Mouse (Mus musculus): Measurements from ENCODE around the gene Gpr25.

Gpr25 gene

DNA sequence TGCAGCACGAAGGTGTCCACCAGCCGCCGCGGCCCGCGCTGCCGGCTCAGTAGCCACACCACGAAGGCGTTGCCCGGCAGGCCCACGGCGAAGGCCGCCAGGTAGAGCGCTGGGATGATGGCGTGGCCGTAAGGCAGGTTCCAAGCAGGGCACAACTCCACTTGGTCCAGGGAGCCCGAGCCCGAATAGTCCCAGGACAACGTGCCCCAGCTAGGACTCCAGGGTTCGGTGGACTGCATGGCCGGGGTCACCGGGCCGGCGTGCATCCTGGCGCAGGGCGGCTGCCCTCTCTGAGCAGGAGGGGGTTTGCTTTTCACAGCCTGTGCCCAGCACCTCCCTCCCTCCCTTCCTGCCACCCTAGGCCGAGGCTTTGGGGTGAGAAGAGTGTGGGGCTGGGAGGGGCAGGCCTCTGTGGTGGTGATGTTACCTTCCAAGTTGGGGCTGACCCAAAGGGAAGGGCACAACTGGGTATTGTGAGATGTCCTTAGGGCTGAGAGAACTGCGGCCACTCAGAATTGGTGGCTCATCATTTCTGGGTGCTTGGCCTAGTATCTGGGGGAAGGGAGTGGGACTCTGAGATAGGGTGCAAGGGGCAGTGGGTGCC, at the start of gene Gpr25:
Gene Gpr25 (minus strand): TSS at position 239 of the 604 bp plus-strand sequence.
- DNase-seq (ENCODE audit: low spot score): no peak

DNA sequence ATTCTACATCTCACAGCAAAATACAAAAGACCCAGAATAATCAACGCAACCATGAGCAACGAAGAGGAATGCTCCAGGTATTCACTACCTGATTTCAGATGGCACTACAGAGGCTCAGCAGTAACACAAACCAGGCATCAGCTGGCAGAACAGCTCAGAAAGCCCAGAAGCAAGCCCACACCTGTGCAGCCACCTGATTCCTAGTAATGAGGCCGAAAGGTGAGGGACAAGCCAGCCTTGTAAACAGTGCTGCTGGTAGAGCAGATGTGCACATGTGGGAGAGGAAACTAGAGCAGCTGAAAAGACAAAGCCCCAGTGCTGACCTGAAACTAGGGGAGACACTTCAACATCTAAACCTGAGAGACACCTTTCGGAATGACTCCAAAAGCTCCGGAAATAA, 48.5 kb upstream of the Gpr25 start:
- no peak for DNase-seq (ENCODE audit: low spot score)

DNA sequence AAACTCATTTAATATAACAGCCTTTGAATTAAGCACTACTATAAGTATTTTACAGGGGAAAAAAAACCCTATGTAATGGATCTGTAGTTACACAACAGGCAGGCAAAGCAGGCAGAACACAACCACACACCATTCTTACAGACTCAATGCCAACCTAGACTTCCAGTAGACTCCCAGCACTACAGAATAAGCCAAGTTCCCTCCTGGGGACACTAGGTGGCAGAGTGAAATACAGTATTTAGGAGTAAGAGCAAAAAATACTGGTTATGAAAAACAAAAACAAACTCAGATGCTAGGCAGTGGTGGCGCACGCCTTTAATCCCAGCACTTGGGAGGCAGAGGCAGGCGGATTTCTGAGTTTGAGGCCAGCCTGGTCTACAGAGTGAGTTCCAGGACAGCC, 45.8 kb upstream of the Gpr25 start:
- peak; percentile 53 for DNase-seq (ENCODE audit: low spot score)

DNA sequence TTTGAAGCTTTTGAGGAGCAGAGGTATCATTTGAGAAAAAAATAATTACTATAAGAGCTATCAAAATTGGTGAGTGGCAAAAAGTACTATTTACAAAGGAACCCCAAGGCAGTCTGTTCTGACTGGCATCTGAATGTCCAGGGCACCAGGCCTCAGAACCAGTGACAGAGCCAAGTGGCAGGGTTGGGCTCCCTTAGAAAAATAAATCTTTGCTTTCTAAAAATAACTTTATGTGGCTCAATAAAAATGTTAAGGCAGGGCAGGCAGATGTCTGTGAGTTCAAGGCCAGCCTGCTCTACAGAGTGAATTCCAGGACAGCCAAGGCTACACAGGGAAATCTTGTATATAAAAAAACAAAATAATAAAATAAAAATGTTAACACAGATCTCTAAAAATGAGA, 33.3 kb upstream of the Gpr25 start:
- DNase-seq (ENCODE audit: low spot score): no peak

DNA sequence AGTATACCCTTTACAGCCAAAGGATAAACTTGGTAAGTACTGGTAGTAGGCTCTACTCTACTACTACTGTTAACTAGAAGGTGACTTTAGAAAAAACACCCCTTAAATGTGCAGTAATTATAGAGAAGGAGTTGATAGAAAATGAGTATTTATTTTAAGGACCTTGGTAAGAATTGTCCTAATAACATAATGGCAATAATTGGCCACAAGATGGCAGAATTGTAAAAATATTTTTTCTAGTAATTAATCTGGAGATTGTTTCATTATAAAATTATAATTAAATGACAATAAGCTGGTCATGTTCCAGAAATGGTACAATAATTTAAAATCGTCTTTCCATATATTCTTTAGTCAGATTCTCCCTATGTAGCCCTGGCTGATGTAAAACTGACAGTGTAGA, 29.1 kb upstream of the Gpr25 start:
- DNase-seq (ENCODE audit: low spot score): peak; percentile 37

DNA sequence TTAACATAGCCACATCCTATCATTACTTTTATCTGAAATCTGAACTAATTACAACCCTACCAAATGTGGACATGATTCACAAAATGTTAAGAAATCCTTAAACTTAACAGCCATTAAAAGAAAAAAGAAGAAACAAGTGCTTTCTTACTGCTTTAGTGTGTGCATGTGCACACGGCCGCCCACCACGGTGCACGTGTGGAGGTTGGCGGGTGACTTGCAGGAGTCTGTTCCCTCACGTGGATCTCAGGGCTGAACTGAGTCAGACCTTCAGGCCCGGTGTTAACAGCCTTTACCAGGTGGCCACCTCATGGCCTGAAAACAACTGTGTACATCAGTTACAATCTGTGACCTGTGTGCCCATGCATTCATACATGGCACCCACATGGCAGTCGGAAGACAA, 16.7 kb upstream of the Gpr25 start:
- DNase-seq (ENCODE audit: low spot score): no peak

DNA sequence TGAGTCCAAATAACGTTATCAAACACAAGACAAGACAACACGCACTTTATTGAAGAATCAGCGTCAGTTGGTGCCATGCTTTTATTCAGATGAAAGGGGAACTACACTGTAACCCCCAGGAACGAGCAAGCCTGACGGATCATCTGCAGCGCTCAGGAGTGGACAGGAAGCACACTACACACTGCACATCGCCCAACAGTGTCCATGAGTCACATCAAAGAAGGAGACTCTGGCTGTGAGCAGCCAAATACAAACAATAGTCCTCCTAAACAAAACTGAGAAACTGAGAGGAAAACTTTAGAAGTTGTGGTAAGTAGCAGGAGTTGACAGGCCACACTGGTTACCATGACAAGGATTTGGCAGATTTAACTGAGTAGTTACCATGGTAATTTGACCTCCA, 7.6 kb upstream of the Gpr25 start:
- DNase-seq (ENCODE audit: low spot score): no peak

DNA sequence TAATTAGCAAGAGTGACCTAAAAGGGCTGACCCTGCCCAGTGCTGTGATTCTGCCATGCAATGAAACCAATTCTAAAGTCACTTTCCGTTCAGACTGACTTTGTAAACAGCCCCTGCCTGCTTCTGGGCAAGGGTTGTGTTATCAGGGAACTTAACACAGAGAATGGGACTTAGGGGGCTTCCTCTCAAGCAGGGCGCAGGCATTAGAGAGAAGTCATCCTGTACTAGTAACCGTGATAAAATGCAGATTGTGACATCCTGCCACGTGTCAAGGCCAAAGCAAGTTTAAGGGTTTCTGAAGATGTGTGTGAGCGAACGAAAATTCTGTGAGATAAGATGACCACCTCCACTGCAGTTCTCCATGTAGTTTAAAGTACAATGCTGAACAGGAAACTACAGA, 5.5 kb upstream of the Gpr25 start:
- DNase-seq (ENCODE audit: low spot score): no peak

DNA sequence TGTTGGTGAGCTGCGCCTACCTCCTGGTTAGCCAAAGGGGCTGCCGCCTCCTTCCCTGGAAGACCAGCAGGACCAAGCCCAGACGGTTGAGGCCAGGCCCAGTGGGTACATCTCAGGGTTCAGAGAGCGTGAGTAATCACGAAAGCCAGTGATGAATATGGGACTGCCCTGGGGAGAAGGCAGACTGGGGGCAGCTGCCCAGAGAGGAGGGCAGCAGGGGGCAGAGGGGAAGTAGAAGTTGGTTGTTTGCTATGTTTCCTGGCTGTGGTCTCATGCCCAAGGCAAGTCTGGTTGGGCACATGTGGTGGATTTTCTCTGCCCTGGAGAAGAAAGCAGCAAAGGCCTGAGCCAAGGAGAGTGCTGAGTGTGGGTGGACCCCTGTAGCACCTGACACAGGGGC, 2.7 kb upstream of the Gpr25 start:
- no peak for DNase-seq (ENCODE audit: low spot score)

DNA sequence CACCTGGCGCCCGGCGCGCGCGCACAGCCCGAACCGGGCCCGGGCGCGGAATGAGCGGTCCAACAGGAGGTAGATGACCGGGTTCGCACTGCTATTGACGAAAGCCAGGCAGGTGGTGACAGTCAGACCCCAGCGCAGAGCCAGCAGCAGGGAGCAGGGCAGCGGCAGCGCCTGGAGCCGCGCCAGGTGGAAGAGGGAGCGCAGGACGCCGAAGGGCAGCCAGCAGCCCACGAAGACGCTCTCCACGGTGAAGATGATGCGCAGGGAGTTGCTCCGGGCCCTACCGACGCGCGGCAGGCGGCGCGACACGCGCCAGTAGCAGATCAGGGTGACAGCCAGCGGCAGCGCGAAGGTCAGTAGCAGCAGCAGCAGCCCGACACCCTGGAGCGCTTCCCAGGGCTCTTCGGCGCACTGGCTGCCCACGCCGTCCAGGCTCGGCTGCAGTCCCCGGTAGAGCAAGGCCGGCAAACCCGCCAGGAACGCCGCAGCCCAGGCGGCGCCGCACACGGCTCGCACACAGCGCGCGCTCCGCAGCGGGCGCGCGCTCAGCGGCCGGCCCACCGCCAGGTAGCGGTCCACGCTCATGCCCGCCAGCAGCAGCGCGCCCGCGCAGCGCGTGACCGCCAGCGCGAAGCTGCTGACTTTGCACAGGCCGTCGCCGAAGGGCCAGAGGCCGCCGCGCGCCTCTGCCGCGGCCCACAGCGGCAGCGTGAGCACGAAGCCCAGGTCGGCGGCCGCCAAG, 609 bp downstream of the Gpr25 start:
- peak; percentile 71 for DNase-seq (ENCODE audit: low spot score)

DNA sequence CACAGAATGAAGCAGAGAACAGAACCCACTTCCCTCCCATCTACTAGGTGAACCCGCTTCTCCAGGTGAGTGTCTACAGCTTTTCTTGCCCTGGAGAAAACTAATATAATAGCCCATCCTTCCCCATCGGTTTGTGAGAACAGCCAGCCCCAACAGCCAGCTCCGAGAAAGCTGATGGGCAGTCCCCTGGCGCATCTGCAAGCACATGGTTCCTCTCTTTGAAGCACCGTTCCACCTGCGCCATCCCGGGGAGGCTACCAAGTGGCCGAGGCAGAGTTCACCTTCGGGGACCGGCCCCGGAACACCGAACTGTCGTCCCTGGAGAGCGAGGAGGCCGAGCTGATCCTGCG, 1.2 kb downstream of the Gpr25 start:
- DNase-seq (ENCODE audit: low spot score): no peak

DNA sequence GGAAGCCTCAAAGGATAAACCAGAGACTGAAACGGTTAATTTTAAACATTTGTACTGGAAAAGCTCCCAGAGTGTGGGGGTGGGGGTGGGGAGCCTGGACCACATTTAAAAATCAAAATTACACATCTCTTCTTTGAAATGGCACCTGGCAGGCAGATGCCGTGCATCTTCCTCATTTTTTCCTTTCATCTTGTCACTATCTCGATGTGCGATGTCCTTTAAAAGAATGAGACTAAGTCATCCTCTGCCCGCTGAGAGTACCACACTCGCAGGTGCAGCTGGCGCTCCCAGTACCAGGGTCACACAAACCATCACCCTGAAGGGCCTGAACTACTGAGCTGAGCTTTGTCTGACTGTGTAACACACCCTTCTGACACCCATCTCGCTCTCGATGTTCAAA, 2.2 kb downstream of the Gpr25 start:
- no peak for DNase-seq (ENCODE audit: low spot score)

DNA sequence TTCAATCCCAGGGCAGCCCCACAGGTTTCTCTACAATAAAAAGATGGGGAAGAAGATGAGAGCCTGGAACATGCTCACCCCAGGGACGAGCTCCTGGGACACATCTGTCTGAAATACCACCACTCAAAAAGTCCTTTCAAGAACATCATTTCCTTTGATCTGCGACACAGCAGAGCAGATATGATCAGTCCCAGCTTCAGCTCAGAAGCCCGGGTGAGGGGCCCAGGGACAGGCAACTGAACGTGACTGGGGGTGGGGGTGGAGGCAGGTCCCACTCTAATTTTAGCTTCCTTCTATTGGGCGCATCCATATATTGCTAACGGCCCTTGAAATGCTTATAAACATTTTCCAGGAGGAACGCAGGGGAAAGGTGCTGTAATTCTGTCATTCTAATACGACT, 5.0 kb downstream of the Gpr25 start:
- no peak for DNase-seq (ENCODE audit: low spot score)

DNA sequence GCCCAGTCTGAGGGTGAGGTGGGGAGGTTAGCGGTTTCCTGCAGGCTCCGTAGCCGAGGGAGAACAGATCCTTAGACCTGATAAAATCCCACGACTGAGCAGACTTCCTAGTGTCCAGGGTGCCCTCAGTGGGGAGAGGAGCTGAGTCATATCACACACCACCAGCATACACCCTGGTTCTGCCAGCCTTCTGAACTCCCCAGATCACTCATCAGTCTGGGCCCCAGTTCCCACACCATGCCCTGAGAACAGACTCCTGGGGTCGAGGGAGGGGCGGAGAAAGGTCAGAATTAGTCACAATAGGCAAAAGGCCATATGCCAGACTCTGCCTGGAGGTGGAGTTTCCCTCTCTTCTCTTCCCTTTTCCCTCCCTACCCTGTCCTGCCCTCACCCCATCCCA, 5.5 kb downstream of the Gpr25 start:
- no peak for DNase-seq (ENCODE audit: low spot score)

DNA sequence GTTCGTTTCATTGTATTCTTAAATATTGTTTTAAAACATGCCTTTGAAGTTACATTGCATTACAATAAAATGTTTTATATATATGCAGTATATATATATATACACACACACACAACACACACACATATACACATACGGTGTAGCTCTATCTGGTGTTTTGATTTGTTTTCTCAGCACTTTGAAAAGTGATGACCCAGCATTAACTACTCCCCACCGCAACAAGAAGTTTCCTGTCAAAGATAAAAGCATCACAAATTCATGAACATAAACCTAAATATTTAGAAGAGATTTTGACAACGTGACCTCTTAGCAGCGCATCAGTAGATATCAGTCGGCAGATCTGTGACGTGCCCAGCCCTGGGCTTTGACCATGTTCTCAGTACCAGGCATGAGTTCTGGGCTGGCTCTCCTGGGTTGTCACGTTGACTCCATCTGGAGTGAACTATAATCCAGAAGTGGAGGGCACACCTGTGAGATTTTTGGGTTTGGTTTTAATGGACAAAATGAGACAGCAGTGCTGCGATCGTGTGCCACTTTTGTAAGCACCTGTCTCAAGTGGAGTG, 6.1 kb downstream of the Gpr25 start:
- no peak for DNase-seq (ENCODE audit: low spot score)

DNA sequence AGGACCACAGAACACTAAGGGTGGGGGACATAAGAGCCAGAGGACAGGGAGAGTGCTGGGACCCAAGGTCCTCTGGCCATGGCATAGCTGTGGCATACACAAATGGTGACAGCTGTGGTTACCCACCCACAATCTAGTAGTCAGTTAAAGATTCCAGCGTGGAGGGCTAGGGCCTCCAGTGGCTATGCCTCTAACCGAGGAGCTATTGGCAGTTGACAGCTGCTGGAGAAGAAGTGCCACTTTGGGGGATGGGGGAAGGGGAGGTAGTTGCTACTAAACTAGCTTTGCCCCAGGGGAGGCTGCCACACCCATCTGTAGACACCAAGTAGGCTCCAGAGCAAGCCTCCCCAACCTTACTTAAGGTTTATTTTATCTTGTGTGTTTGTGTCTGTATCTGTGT, 7.2 kb downstream of the Gpr25 start:
- DNase-seq (ENCODE audit: low spot score): no peak

DNA sequence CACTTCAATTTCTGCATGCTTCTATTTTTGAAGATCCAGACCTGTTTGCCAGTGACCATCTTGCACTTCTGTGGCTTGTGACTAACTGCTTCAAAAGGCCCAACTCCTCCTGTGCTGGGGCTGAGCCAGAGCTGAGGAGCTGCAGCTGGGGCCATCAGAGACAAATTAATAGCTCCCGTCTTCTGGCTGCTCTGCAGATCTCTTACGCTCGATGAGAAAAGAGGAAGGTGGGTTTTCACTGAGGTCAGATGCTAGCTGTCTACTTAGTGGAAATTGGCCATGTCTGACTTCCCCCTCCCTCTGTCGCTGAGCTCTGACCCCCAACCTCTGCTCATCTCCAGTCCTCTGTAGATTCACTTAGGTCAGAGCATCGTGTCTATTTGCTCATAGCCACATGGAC, 11.0 kb downstream of the Gpr25 start:
- DNase-seq (ENCODE audit: low spot score): no peak

DNA sequence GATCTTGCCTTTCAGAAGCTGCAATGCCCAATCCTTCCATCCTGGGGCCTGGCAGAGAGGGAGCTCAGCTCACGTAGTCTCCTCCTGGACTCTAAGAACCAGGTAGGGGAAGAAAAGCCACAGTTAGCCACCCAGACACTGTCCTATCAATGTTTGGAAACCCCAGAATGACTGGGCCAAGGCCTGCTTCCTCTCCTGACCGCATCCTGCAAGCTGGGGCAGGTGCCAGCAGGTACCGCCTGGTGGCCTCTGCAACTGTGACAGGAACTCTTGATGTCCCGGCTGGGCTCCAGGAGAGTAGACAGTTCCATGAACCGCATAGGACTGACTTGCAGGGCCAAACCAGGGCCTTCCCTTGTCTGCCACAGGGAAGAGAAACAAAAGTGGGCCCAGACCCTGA, 13.3 kb downstream of the Gpr25 start:
- no peak for DNase-seq (ENCODE audit: low spot score)

DNA sequence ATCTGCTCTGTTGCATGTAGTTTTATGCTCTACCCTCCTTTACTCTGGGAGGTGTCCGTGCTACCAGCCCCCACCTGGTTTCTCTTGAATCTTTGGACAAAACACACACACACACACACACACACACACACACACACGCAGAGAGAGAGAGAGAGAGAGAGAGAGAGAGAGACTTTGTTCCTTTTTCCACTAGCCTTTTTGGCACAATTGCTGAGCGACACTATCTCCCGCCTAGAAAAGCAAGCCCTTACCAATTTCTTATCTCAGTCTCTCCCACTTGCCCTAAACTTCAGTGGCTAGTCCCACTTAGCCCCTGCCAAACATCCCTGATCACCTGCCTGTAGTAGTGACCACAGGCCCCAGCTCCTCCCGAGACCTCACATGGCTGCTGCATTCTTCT, 16.2 kb downstream of the Gpr25 start:
- no peak for DNase-seq (ENCODE audit: low spot score)

DNA sequence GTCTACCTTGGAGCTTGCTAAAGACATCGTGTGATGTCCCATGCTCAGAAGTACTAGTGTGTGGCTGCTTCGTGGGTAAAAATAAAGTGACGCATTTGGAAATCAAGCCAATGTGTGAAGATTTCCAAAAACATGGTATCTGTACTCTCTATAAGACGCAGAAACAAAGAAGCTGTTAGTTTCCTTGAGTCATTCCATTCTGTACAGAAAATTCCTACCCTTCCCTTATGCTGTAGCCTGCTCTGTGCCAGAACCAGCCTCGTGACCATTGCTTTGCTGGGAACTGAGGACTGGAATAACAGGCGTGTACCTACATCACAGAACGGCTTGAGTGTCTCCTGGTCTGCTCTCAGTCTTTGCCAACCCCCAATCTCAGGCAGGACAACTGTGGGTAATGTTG, 18.9 kb downstream of the Gpr25 start:
- no peak for DNase-seq (ENCODE audit: low spot score)

DNA sequence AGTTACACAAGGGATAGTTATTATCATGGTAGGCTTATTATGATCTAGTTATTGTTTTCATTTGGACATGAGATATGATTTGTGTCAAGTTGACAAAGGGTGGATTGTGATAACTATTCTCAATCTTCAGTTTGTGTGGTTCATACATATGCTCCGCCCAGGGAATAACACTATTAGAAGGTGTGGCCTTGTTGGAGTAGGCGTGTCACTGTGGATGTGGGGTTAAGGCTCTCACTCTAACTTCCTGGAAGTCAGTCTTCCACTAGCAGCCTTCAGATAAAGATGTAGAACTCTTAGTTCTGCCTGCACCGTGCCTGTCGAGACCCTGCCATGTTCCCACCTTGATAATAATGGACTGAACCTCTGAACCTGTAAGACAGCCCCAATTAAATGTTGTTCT, 22.2 kb downstream of the Gpr25 start:
- DNase-seq (ENCODE audit: low spot score): no peak

DNA sequence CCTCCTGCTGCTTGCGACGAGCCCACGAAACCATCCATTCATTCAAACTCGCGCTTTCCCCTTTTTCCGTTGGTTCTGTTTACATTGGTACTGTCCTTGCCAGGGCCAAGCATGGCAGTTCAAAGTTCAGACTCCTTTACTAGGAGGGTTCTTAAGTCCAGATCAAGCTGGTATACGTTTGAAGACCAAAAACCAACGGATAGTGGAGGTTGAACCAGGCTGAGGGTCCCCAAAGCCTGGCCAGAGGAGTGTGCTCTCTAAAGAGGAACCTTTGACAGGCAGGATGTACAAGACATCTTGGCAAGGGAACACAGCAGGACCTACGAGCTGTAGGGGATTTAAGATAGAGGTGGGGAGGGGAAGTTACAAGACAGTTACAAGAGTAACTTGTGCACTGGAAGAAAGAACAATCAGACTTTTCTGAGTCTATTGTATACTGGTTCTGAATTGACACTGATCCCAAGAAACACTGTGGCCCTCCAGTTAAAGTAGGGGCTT, 26.0 kb downstream of the Gpr25 start:
- DNase-seq (ENCODE audit: low spot score): no peak

DNA sequence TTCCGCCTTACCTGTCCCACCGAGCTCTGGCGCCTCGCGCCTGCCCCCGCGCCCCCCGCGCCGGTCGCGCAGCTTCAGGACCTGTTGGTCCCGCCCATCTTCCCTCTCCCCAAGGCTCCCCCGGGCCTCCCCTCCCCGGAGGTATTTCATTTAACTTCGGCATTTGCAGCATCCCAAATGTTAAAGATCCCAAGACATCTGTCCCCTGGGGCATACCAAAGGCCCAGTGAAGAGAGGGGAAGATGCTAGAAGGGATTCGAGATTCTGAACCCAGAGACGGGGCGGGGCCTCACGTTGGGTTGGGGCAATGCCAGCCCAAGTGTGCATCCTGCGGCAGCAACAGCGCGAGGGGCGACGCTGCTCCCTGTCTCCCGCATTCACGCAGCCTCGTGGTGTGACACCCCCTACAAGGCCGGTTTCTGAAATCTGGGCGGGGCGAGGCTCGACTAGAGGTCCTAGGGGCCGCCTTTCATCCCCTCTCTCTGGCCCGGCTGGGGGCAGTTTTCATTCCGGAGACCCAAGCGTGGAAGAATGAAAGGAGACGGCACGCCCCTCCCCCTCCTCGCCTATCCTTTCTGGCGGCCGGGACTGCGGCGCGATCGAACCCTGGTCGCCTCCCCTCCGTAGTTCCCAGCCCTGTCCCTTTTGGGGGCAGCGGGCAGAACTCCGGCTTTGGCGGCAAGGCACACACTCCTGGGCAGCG, 26.6 kb downstream of the Gpr25 start, which contains the start of gene Inava:
Gene Inava (minus strand): TSS at position 373 of the 703 bp plus-strand sequence.
- DNase-seq (ENCODE audit: low spot score): peak; percentile 89

All from retina, embryonic 14.5 days (tissue).